Mouse (Mus musculus) naive thymus-derived CD4-positive, alpha-beta T cell, adult 2 months (primary cell): ENCODE results near the gene Xpo5.

ENCODE experiments used
- DNase-seq: peaks from one replicate; pipeline ENCODE4 v3.0.0-alpha.2; 2011; ENCODE audit warnings: low read depth

Gene Xpo5

DNA sequence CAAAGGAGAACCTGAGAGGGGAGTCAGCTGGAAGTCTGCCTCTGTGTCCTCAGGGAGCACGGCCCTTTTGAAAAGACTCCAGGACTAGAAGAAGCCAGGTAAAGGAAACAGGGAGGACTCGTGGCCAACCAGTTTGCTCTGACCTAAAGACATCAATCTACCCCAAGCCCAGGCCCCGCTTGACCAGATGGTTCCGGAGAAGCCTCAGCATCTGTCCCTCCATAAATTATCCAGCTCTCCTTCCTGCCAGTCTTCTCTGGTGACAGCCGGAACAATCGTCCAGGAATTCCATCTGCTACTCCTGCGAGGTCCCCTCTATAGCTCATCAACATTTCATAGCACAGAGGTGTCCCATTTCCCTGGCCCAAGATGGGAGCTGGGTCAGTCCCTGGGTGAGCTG lies 82.1 kb downstream of the Xpo5 start:
- no peak for DNase-seq

DNA sequence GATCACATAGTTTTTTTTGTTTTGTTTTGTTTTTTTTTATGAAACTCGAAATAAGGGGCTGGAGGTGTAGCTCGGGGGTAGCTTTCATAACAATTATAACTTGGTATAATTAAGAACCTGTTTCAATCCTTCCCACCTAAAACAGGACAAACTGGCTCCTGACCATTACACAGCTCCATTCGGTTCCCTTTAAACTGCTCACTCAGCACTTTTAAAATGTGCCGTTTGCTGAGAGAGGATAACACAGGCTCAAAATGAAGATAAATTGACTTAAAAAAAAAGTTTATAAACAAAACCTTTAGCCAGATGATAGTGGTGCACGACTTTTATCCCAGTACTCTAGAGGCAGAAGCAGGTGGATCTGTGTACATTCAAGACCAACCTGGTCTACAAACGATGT lies 82.8 kb downstream of the Xpo5 start:
- DNase-seq = no peak

DNA sequence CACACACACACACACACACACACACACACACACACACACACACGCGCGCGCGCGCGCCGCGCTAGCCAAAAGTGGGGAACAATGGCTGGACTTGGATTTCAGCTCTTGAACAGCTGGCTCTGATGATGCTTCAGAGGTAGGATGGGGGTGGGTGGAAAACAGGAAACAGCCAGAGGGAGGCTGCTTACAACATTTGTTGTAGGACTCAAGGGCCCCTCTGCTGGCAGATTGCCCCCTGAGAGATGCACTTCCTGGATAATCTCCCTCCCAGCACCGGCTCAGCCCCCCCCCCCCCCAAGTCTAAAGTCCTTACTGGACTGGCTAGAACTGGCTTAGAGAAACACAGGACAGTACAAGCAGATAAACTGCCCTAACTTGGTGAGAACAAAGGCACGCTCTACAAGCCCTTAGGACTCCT lies 85.1 kb downstream of the Xpo5 start:
- DNase-seq = no peak
